Mouse (Mus musculus) activated CD4-positive, CD25-positive, alpha-beta regulatory T cell (primary cell): ENCODE results near the gene Sae1. TPM values are rescaled to one million over a fixed set of nuclear protein-coding genes. Genes with fewer than 3 reads are reported as not detected.

ENCODE experiments used
- polyA plus RNA-seq, 2 experiments: library from polyadenylated mRNA; unstranded; fragments of 100-300 nt; shearing (Covaris generic); gene quantifications; one replicate each; pipeline ENCODE4 v1.2.1; 2017

Sae1 gene
- polyA plus RNA-seq: 100 to 1,000 TPM; 134 to 161 TPM

DNA sequence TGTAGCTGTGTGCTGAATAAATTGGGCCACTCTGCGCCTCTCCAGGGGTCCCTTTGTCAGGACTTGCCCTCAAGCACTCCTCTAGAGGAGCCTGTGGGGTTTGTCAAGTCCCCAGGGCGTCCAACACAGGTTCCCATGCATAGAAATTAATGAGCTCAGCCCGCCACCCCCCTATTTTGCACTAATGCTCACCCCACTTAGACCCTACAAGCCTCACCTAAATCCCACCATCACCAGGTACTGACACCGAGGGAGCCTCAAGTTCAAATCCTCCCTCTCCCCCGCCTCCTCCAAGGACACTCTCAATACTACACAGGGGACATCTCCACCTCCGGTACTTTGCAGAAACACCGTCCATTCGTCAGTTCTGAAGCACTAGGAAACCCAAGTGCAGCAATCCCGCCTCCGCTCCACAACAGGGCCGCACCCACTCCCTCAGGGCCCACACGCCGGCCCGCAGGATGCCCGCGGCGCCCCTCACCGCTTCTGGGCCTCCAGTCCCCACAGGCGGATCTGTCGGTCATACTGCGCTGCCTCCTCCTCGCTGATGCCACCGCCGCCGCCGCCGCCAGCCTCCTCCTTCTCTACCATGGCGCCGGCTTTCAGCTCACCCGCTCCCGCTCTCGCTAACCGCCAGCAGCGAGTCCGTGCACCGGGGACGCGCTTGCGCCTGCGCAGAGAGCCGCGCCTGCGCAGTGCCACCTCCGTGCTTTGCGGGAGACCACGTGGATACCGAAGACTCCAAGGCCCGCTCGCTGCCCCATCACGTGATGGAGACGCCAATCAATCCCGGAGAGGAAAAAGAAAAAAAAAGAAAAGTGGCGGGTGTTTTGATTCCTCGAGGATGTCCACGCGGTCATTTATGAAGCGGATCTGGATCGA, at the start of gene Sae1:
Gene Sae1 (minus strand): TSS at position 647 of the 882 bp plus-strand sequence.

DNA sequence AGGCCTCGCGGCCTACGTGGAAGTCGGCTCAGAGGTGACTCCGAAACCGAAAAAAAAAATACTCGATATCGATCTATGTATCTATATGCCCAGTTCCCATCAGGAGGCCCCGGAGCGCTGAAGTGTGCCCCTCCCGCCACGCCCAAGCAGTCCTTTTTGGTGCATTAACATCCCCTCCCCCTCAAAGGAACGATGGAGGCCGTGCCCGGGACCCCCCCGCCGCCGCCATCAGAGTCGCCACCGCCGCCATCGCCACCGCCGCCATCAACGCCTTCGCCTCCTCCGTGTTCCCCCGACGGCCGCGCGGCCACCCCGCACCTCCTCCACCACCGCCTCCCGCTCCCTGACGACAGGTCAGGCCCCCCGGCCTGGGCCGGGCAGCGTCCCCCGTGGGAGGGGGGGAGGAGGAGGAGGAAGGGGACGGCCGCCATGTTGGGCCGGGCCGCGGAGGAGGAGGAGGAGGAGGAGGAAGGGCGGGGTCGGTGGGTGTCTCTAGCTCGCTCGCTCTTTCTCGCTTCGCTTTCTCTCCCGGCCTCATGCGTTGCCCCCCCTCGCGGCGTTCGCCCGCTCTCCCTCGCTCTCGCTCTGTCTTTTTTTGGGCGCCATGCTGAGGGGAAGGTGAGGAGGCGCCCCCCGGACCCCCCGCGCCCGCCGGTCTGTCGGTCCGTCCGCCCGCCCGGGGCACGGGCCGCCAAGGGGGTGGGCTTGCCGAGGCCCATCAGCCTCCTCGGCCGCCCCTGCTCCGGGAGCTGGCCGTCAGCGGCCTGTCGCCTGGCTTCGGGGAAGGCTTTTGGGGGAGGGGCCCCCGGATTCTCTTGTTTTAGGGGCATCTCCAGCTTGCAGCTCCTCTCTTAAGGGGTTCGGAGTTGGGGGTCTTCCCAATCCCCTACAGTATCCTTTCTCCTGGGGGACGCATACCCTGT, 13.3 kb upstream of the Sae1 start, which contains the start of gene Zc3h4:
Gene Zc3h4 (plus strand): TSS at position 222 of the 923 bp plus-strand sequence.

DNA sequence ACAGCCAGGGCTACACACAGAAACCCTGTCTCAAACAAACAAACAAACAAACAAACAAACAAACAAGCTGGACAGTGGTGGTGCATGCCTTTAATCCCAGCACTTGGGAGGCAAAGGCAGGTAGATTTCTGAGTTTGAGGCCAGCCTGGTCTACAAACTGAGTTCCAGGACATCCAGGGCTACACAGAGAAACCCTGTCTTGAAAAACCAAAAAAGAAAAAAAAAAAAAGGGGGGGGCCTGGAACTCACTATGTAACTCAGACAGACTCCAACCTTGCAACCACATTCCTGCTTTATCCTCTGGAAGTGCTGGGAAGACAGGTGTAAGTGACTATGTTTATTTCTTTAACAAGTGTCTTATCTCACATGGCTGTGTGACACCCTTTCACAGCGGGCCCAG, 79.5 kb downstream of the Sae1 start, which contains the start of gene Bbc3:
Gene Bbc3 (plus strand): TSS at position 301 of the 400 bp plus-strand sequence.

DNA sequence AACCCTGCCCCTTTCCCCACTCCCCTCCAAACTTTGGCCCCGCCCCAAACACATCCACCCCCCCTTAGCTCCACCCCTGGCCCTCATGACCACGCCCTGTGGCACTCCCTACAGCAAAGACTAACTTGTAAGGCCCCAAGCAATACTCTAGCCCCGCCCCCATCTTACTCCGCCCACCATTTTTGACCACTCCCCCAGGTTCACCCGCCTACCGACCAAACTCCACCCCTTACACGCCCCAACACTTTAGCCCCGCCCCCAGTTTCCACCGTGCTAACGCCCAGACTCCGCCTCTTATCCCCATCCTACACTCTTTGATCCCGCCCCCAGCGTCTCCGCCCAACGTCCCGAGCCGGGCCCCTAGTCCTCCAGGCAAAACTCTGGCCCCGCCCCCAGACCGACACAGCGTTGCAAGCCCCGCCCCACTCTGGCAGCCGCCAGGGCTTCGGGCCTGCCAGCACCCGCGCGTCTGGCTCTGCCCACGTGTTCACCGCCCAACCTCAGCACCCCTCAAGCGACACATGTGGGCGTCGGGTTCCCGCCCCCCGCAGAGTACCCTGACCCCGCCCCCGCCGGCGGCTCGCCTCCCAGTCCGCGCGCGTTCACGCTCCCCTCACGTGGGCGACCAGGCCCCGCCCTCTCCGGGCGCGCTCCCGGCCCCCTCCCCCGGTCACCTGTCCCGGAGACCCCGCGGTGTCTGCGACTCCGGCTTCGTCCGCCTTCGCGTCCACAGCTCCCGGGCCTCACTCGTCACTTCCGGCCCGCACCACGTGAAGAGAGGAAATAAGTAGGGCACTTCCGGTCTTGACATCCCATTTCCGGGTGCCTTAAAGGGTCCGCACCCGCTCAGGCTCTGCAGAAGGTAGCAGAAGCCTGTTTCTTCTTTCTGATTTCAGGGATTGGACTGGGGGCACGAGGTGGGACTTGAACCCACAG, 101.3 kb downstream of the Sae1 start, which contains the start of gene Ccdc9:
Gene Ccdc9 (minus strand): TSS at position 770 of the 936 bp plus-strand sequence.

DNA sequence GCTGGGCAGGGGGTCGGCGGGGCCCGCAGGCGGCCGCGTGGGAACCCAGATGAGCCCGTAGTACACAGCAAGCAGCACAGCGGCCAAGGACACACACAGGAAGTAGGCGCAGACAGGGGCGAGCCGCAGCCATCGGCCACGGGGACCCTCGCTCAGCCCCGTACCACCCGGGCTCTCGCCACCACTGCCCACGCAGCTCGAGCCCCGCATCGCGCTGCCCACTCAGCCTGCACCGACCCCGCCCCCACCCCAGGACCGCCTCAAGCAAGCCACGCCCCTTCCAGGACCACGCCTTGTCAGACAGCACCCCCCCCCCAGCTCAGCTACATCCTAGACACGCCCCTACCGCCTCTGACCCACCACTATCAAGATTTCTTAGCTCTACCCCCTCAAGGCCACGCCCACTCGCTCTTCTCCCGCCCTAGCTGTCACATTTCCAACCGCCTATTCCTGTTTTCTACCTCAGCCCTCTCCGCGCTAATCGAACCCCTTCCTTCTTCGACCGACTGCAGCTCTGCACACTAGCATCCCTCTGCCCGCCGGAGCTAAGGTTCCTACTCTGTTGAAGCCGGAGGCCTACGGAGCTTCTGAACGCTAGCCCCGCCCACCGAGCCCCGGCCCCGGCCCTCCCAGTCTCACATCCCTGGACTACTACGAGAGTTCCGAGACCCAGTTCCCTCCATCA, 114.4 kb downstream of the Sae1 start, which contains the start of gene Inafm1:
Gene Inafm1 (minus strand): TSS at position 537 of the 685 bp plus-strand sequence.

Other genes with a start within 250 kb of the Sae1 start
- 10 to 100 TPM; 40.0 to 47.0 TPM for gene Meis3, start 212.7 kb downstream of the Sae1 start, polyA plus RNA-seq
- 10 to 100 TPM; 17.4 to 31.8 TPM for gene Dhx34, start 165.8 kb downstream of the Sae1 start, polyA plus RNA-seq
- under 1 TPM in 1 of 2 experiments, not detected in 1; 0.37 TPM for gene C5ar2, start 143.7 kb downstream of the Sae1 start, polyA plus RNA-seq
- 1 to 10 TPM in 1 of 2 experiments, under 1 TPM in 1; 0.17 to 1.1 TPM for gene C5ar1, start 128.3 kb downstream of the Sae1 start, polyA plus RNA-seq
- gene Inafm1, start 114.2 kb downstream of the Sae1 start, polyA plus RNA-seq: 1 to 10 TPM; 5.6 to 5.7 TPM
- 10 to 100 TPM; 43.3 to 51.9 TPM for gene Ccdc9, start 101.0 kb downstream of the Sae1 start, polyA plus RNA-seq
- 10 to 100 TPM; 21.9 to 35.8 TPM for gene Bbc3, start 79.4 kb downstream of the Sae1 start, polyA plus RNA-seq
- gene Zc3h4, start 13.1 kb upstream of the Sae1 start, polyA plus RNA-seq: 10 to 100 TPM; 17.1 to 24.1 TPM
- gene Tmem160, start 65.0 kb upstream of the Sae1 start, polyA plus RNA-seq: 100 to 1,000 TPM; 151 to 193 TPM
- gene Npas1, start 89.9 kb upstream of the Sae1 start, polyA plus RNA-seq: under 1 TPM; 0.21 to 0.38 TPM
- 1 to 10 TPM; 4.0 to 4.2 TPM for gene Arhgap35, start 227.2 kb upstream of the Sae1 start, polyA plus RNA-seq